15 mouse cellular contexts compared by ENCODE assay signal in the genomic region with DNA sequence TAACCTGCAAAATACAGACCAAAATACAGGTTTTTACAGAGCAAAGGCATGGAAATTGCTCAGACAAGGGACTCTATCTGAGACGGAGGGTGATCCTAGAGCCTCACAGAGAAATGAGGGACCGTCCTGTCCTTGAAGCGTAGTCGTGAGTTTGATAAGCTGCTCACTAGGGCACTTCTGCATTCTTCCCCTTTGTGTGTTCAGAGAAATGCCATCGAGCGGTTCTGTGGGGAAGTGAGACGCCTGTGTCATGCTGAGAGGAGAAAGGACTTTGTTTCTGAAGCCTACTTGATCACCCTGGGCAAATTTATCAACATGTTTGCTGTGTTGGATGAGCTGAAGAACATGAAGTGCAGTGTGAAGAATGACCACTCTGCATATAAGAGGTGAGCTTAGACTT.
"Had no signal": no experiment of that assay in that cellular context is flagged by ENCODE, and none has a peak within 500 bp of the region (broad histone marks: within the 10 kb centered on the region; RNA-seq: fewer than 3 reads in every experiment).

No protein-coding gene starts in this region.

- ATAC-seq: liver, embryonic 12.5 days had no signal

- DNase-seq: kidney, adult 18-20 months; kidney, adult 9 months; kidney, postnatal 14 days; layer of hippocampus, adult 9-11 months; liver; lung, adult 18-20 months; lung, postnatal 14 days; midbrain, embryonic 14.5 days; right cerebral cortex, adult 18-20 months; right cerebral cortex, postnatal 14 days; right cerebral cortex, postnatal 4 days; thymus, adult 2 months; thymus, postnatal 14 days; thymus, postnatal 4 days had no signal
